Mouse (Mus musculus) C3H10T1/2 (cell line): Measurements from ENCODE around the gene Ceacam13. TPM values are rescaled to one million over a fixed set of nuclear protein-coding genes. Genes with fewer than 3 reads are reported as not detected.

Source experiments
- polyA plus RNA-seq, 2 experiments: library from polyadenylated mRNA; unstranded; fragments of >200 nt; fragmentation: generic; extraction: Trizol; gene quantifications; one replicate each; pipeline ENCODE4 v1.2.1; 2012; ENCODE audit warnings: missing spikeins in 2 of 2

Gene Ceacam13
- polyA plus RNA-seq, result not detected

GRCm38 (mm10) chr7:18009589-18009988 is at the start of gene Ceacam13:
TSS of gene Ceacam13 (plus strand) at chr7:18009889.

GRCm38 (mm10) chr7:17971824-17972223 is 37.9 kb upstream of the Ceacam13 start, which contains the start of gene Ceacam11:
TSS of gene Ceacam11 (plus strand) at chr7:17972124.

GRCm38 (mm10) chr7:18065629-18066028 is 55.9 kb downstream of the Ceacam13 start, which contains the start of gene Ceacam12:
TSS of gene Ceacam12 (plus strand) at chr7:18065929.

Other genes with a start within 250 kb of the Ceacam13 start
- gene Ceacam14, start 197.3 kb upstream of the Ceacam13 start, polyA plus RNA-seq, result not detected
- gene Gm5155, start 138.1 kb upstream of the Ceacam13 start, polyA plus RNA-seq, result not detected
- gene Ceacam11, start 37.8 kb upstream of the Ceacam13 start, polyA plus RNA-seq, result not detected
- gene Ceacam12, start 56.0 kb downstream of the Ceacam13 start, polyA plus RNA-seq, result not detected
- gene Igfl3, start 166.6 kb downstream of the Ceacam13 start, polyA plus RNA-seq, result not detected
- gene Mill1, start 235.5 kb downstream of the Ceacam13 start, polyA plus RNA-seq, result not detected